Comparison of ENCODE assay signal across 8 mouse cellular contexts in genomic region chr1:59252762-59253161, GRCm38 (mm10). TPM values are rescaled to one million over a fixed set of nuclear protein-coding genes. Genes with fewer than 3 reads are reported as not detected.
A peak's percentile ranks its signal among the peaks of the same experiment; 100 is the strongest.
DNase-seq lines count a peak whose midpoint lies in the region; ATAC-seq lines count a peak whose summit lies in the region.

No protein-coding gene starts in this region.

- H3K36me3 ChIP-seq in heart, embryonic 12.5 days, result no peaks in the 10 kb centered on the region
- H3K36me3 ChIP-seq in forebrain, embryonic 13.5 days (ENCODE audit: poor library complexity, severe bottlenecking), result no peaks in the 10 kb centered on the region
- H3K36me3 ChIP-seq in midbrain, embryonic 14.5 days (ENCODE audit: control insufficient read depth, insufficient read depth, low read length), result no peaks in the 10 kb centered on the region

- intact Hi-C loops in heart, postnatal 10 days (cut with DNase I), result no loop called here

- no peak overlapping the region for H3K27ac ChIP-seq in heart, embryonic 12.5 days (ENCODE audit: poor library complexity, severe bottlenecking)
- H3K27ac ChIP-seq in forebrain, embryonic 13.5 days, result no peak overlapping the region
- H3K27ac ChIP-seq in midbrain, embryonic 14.5 days (replicated peaks; ENCODE audit: low read depth, low read length), result no peak overlapping the region

- H3K27me3 ChIP-seq in heart, embryonic 12.5 days (replicated peaks), result 0 out of 2 replicates have a peak, but pooled peaks cover 4% of the 10 kb centered on the region
- H3K27me3 ChIP-seq in forebrain, embryonic 13.5 days, result 0 out of 2 replicates have a peak, but pooled peaks cover 8% of the 10 kb centered on the region
- H3K27me3 ChIP-seq in midbrain, embryonic 14.5 days (ENCODE audit: control insufficient read depth, insufficient read depth, low read length), result no peaks in the 10 kb centered on the region

- H3K4me1 ChIP-seq in heart, embryonic 12.5 days (replicated peaks), result peaks cover 8% of the 10 kb centered on the region
- peaks cover 3% of the 10 kb centered on the region for H3K4me1 ChIP-seq in forebrain, embryonic 13.5 days
- H3K4me1 ChIP-seq in midbrain, embryonic 14.5 days (ENCODE audit: control insufficient read depth, insufficient read depth, low read length), result peaks cover 14% of the 10 kb centered on the region; the same call in 1 of the 2 replicates

- no peak overlapping the region for H3K4me3 ChIP-seq in heart, embryonic 12.5 days
- no peak overlapping the region for H3K4me3 ChIP-seq in forebrain, embryonic 13.5 days
- peak overlapping the region; percentile 24 for H3K4me3 ChIP-seq in midbrain, embryonic 14.5 days (replicated peaks; ENCODE audit: low read depth, low read length)

- peak overlapping the region; percentile 73 for H3K4me2 ChIP-seq in heart, embryonic 12.5 days
- peak overlapping the region; percentile 57 for H3K4me2 ChIP-seq in forebrain, embryonic 13.5 days
- peak overlapping the region; percentile 51 for H3K4me2 ChIP-seq in midbrain, embryonic 14.5 days (ENCODE audit: low read length)

- WGBS in heart, embryonic 12.5 days, result 5% methylated on average over 4 of the region's 7 CpGs
- 13% methylated on average over 4 of the region's 7 CpGs for WGBS in forebrain, embryonic 13.5 days
- 18% methylated on average over 7 of the region's 7 CpGs for WGBS in midbrain, embryonic 14.5 days

- no peak overlapping the region for H3K9ac ChIP-seq in heart, embryonic 12.5 days
- H3K9ac ChIP-seq in forebrain, embryonic 13.5 days, result no peak overlapping the region
- H3K9ac ChIP-seq in midbrain, embryonic 14.5 days (replicated peaks; ENCODE audit: low read length), result no peak overlapping the region

- no peaks in the 10 kb centered on the region for H3K9me3 ChIP-seq in heart, embryonic 12.5 days (replicated peaks)
- no peaks in the 10 kb centered on the region for H3K9me3 ChIP-seq in forebrain, embryonic 13.5 days (replicated peaks)
- no peaks in the 10 kb centered on the region for H3K9me3 ChIP-seq in midbrain, embryonic 14.5 days (ENCODE audit: control insufficient read depth, low read length)

- no peak for DNase-seq in heart, postnatal 10 days
- peak; percentile 54 to 62 for DNase-seq in kidney, postnatal 25 days
- DNase-seq in midbrain, embryonic 14.5 days, result peak; percentile 55
- DNase-seq in adrenal gland, adult (ENCODE audit: inconsistent age in 2 of 2, low spot score in 1 of 2), result no peak
- no peak for DNase-seq in left cerebral cortex, adult 8-10 months (ENCODE audit: low spot score in 2 of 2)
- DNase-seq in adrenal gland, postnatal 36 days, result no peak

- ATAC-seq in heart, embryonic 12.5 days (ENCODE audit: insufficient number of reproducible peaks, low FRiP score), result no peak
- no peak for ATAC-seq in forebrain, embryonic 13.5 days
- ATAC-seq in midbrain, embryonic 14.5 days (ENCODE audit: low FRiP score, low TSS enrichment), result no peak

RNA-seq across cellular contexts. Expression of gene Cdk15, which starts 3.9 kb away (rescaled TPM):
- 0.11 and 0.39 TPM in 2 replicates for polyA plus RNA-seq in heart, embryonic 12.5 days (2016; fragmentation: Nextera tagmentation; extraction: Ambion mirVana)
- under 1 TPM in 1 of 2 experiments, not detected in 1; 0.22 TPM for total RNA-seq in heart, postnatal 10 days (2021)
- 0.11 and 0.39 TPM in 2 replicates for polyA plus RNA-seq in forebrain, embryonic 13.5 days (2015; fragmentation: Nextera tagmentation; extraction: Ambion mirVana)
- polyA plus RNA-seq in midbrain, embryonic 14.5 days (2014; fragmentation: Nextera tagmentation; extraction: Ambion mirVana), result 1.2 and 1.7 TPM in 2 replicates
- 1 to 10 TPM in 1 of 4 experiments, under 1 TPM in 3; 0.30 to 1.3 (median 0.66) TPM for total RNA-seq in left cerebral cortex, adult 8-10 months (2022)
- under 1 TPM in 1 of 2 experiments, not detected in 1; 0.20 TPM for total RNA-seq in adrenal gland, postnatal 36 days (2021)

RNA-seq across cellular contexts. Expression of gene Als2, which starts 15.7 kb away (rescaled TPM):
- polyA plus RNA-seq in heart, embryonic 12.5 days (2016; fragmentation: Nextera tagmentation; extraction: Ambion mirVana), result 12.3 and 12.6 TPM in 2 replicates
- total RNA-seq in heart, postnatal 10 days (2021), result 10 to 100 TPM; 10.7 to 11.0 TPM
- 13.2 and 15.9 TPM in 2 replicates for polyA plus RNA-seq in forebrain, embryonic 13.5 days (2015; fragmentation: Nextera tagmentation; extraction: Ambion mirVana)
- polyA plus RNA-seq in midbrain, embryonic 14.5 days (2014; fragmentation: Nextera tagmentation; extraction: Ambion mirVana), result 12.7 and 24.1 TPM in 2 replicates
- total RNA-seq in left cerebral cortex, adult 8-10 months (2022), result 10 to 100 TPM; 30.2 to 36.6 (median 31.0) TPM
- 10 to 100 TPM; 10.5 to 11.2 TPM for total RNA-seq in adrenal gland, postnatal 36 days (2021)

Comparison
In these comparisons a context has a peak if more than half of its experiments do, and no peak if none do; other contexts are left out.
1. DNase-seq: peak in kidney, postnatal 25 days (2 of 2) and midbrain, embryonic 14.5 days (single experiment); none in heart, postnatal 10 days (0 of 2), adrenal gland, adult (0 of 2), left cerebral cortex, adult 8-10 months (0 of 2) and adrenal gland, postnatal 36 days (0 of 2).
2. Peak in every context shown above with its lines, with median percentiles within 50 percentile points of each other: H3K4me2 ChIP-seq.